Mouse (Mus musculus) NIH3T3 (cell line): Measurements from ENCODE around the gene Thsd7a.
A peak's percentile ranks its signal among the peaks of the same experiment; 100 is the strongest.

ENCODE experiments used
- DNase-seq: peaks from one replicate; pipeline ENCODE4 v3.0.0-alpha.2; 2012; ENCODE audit warnings: low read depth

Gene Thsd7a

DNA sequence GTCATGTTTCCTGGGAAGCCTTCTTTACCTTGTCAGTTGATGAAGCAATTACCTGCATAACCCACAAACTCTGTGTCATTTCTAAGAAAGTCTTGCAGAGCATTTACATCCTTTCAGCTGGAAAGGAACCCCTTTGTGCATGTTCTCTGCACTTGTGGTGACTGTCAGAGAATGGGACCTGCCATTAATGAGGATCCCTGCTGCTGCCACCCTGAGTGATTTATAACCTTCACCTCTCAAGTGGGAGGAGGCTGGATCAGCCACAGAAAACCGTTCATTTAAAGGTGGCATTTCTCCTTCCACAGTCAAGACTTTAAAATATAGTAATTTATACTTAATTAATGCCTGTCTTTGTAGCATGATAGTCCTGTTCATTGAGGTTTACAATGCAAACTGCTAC lies 99.6 kb downstream of the Thsd7a start:
- DNase-seq: no peak

DNA sequence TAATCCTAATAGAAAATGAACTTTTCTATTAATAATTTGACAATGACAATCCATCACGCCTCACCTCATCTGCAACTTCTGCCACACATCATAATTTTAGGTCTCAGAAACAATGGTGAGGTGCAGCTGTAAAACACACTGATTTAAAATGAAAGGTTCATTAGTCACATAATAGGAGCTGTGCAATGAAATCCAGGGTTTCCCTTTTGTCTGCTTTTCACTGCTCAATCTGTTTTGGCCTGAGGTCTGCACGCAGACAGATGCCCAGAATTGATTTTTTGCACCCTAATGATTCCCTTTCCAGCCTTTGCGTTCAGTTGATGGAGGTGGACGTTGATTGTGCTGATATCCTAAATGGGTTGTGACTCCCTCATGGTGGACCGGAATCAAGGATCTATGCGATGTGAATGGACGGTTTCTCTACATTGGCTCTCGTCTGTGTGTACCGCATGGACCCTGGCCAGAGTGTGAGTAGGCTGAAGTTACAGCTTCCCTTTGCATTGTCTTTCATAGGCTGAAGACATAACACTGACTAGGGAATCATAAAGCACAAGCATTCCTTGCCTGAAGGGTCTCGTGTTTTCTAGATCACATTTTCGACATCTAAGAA lies 120.5 kb downstream of the Thsd7a start:
- DNase-seq: no peak

DNA sequence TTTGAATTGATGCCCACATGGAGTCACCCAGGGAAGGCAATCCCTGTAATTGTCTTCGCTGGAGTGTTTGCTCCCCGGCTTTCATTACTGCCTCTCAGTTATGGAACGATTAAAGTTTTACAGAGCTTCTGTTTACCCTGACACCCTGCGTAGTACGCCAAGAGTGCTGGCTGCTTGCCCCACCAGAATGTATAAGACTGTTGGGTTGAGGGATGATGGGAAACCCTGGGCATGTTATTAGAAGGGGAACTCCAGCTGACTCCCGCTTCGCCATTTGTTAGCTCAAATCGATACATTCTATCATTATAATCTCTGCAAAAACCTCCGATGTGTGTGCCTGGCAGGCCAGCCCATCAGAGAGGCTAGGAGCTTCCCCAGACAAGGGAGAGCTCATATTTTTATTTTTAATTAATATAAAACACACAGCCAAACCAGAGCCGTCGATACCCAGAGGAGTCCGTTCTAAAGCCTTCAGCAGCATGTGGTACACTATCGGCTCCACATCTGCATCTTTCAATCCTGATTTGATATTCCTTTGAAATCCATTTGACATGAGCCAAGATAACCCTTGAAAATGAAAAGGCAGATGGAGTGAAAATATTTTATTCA lies 142.5 kb downstream of the Thsd7a start:
- no peak for DNase-seq

DNA sequence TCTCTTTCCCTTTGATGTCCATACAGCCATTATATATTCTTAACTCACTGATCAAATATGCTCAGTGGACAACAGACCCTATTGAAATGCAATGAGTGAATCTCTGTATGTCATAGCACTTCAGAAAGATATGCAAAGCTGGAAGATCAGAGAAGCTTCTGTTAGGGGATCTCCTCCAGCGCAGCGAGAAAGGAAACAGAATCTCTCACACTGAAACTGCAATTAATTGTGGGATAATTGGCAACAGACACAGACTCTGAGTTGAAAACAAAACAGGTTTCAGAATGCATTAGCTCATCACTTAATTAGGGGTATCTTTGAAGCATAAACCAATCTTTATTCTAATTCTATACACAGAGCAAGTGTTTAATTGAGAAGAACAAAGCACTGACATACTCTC lies 146.3 kb downstream of the Thsd7a start:
- DNase-seq: no peak

DNA sequence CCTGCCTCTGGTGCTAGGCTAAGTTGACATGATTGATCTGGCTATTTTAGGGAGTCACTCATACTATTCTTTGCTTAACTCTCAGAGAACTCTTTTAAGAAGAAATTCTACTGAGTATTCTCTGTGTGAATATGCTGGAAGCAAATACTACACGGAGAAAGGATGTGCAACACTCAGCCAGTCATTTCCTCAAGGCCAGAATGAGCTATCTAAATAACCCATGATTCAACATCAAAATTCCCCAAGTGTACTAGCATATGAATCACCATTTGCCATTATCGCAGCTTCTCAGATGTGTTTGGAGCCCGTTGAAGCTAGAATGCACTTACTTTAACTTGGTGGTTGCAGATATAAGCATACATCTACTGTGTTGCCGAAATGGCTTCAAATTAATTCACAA lies 147.0 kb downstream of the Thsd7a start:
- peak; percentile 61 for DNase-seq

DNA sequence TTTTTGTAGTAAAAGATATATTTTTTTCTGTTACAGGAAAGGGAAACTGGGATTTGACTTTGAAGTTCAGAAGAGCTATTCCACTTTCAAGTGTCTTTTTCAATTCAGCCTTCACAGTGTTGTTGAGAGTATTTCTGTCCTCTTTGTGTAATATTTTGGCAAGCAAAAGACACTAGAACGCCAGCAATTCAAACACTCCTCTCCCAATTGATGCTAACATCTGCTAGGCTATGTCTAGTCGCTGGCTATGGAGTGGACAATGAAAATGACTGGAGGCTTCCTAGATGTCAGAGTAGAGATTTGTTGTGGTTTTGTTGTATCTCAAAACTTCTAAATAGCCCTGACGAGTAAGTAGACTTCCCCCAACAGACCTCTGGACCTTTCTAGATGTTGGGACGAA lies 164.8 kb downstream of the Thsd7a start:
- DNase-seq: peak; percentile 14

DNA sequence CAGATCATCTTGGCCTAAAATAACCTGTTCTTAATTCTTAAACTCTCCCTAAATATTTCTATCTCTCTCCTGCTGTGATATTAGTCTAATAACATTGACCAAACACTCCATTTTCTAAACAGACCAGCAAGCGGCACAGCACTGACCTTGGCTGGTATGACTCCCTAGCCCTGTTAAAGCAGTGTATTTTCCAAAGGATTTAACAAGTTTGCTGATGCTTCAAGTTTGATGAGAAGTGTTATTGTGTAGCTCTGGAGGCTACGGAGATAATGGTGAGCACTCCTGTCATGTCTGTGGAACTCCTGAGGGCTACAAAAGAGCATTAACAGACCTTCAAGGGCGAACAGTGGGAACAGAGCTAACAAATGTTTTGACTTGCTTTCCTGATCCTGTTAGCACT lies 168.1 kb downstream of the Thsd7a start:
- DNase-seq: no peak

DNA sequence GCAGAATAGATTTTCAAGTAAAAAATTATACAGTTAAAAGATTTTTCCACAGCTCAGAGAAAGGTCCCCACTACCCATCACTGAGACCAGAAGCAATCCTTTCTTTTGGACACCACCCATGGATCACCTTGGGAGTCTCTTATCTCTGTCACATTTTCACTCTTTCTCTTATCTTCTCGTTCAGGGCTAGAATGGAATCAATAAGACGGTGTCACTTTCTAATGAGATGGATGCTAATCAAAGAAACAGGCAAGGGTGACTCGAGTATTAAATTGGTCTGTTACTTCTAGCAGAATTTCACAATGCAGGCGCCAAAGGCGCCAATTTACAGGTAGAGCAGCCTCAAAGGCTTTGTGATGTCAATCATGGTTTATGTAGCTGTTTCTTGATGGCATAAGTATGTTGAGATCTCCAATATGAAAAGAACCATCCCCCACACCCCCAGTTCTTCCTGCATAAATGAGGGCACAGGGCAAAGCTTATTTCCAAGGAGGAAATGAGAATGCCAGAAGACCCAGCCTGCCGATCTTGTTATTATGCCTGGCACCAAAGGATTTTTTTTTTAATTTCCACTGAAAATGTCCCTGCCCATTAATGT lies 173.5 kb downstream of the Thsd7a start:
- DNase-seq: no peak

DNA sequence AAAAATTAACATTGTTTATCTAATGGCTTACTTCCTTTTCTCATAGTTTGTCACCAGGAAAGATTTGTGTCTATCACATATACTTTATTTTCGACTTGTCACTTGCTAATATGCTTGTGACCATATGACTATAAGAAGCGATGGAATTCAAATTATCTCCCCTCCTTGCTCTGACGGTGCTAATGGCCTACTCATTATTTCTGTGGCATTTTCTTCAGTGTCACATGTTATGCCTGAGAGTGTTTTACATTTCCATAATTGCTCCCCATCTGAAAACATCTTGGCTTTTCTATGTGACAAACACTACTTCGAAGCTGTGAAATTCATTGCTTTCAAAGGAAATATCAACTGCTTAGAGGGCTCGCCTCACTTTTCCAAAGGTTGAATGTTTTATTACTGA lies 177.0 kb downstream of the Thsd7a start:
- no peak for DNase-seq

DNA sequence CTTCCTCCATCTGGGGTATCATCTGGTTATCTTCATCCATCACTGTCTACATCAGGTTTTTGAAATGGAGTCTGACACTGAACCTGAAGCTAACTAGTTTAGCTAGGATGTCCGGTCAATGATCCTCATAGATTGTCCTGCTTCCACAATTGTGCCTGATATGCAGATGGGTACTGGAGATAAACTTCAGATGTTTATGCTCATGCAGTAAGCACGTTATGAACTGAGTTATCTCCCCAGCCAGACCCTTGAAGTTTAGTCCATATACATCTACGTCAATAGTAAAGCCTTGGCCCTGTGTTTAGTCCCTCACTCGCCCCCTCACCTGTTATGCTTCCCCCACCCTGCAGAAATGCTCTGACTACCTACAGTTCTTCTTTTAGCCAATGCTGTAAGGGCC lies 184.1 kb downstream of the Thsd7a start:
- DNase-seq: no peak

DNA sequence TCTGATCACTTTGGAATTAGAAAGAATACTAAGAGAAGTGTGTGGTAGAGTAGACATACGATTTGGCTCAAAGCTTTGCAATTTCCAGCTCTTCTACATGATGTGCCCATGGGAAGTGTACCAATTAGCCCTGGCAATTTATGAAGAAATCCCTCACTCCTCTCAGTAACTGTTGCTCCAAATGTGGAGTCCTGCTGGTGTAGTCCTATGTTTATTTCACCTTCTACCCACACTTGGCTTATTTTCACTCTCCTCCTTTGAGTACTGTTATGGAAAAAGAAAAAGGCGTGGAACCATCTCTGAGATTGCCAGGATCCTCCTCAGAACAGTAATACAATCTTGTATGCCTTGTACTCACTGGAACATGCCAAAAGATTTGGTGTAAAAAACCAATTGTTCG lies 186.9 kb downstream of the Thsd7a start:
- no peak for DNase-seq

DNA sequence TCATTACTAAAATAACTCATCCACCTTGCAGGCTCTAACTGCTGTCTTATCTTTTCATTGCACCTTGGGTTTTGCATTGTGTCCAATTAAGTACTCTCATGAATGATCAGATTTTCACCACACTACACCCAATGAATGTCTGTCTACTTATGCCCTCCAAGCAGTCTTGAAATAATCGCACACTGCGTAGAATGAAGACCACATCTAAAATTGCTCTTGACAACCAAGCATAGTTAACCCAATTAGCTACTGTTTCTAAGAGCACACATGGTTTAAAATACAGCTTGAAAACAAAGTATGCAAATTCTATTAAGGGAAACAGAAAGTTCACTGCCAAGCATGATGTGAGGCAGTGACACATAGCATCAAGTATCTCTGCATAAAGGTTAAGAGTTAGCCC lies 188.7 kb downstream of the Thsd7a start:
- peak; percentile 4 for DNase-seq

DNA sequence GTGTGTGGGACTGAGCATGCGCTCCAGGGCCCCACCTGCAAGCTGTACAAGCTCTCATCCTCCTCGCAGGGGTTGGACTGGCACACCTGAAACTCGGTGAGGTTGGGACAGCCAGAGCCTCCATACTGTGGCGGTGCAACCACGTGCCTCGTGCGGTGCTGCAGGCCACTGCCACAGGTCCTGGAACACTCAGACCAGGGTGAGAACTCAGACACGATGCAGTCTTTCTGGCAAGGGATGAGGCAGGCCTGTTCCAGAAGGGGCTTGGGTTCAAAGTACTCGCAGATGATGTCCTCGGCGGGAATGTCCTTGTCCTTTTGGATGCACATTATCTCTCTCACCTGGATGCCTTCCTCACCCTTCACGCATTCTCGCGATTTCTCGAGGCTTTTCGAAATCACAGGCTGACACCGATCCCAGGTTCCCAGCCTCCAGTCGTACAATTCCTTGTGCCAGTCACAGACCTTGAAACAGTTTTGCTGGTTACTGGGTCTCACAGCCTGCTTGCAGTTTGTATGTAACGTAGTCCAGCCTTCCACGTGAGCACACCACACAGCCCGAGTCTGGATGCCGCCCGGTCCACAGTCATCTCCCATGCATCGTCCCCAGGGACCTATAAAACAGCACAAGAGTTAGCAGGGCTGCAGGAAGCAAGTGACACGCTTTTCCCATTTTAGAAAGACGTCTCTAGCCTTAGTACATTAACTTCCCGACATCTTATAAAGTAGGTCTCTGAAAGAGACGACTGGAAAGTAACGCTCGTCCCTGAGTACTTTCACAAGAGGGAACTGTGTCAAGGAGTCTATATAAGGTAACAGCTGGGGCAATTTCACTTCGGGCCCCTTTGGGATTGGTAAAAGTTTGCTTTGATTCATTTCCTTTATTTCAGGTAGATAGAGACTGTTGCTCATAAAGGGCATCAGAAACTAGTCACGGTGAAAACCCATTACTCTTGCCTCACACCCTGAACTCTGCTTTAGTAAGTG lies 193.8 kb downstream of the Thsd7a start:
- DNase-seq: no peak

DNA sequence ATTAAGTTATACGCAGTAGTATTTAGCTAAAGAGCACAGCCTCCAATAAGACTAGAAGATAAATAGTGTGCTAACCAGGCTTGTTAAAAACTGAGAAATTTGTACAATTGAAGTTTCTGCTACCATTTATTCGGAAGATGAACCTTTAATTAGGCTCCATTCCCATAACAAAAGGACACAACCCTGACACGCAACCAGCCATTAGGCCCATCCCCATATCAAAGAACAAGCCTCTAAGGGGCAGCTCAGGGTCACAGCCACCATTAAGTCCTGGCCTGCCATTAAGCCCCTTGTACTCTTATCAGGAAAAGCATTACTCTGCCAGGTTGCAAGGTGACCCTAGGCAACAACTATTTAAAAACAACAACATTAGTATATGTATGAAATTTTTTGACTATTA lies 198.0 kb downstream of the Thsd7a start:
- DNase-seq: no peak

DNA sequence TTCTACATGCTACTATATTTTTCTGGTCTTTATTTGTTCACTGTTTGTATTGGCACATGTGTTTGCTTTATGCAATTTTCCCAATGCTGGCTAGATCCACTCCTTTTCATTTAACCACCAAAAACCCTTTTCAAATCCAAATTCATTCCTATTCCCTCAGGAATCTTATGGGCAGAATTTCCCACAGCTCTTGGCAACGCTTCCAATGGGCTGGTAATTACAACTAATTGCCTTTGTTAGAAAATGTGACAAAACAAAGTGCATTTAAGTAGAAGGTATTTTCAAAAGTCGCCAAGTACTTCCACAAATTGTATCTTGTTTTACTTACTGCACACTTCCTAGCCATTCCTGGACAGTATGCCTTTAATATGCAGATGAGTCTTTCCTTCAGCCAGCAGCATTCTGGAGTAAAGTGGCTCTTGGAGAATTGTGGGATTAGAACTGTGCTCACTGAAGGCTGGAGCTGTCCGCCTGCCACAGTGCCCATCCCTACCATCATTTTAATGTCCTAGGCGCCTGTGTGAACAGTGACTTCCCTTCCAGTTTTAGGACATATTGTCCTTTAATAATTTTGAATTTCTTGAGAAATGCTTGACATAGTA lies 199.1 kb downstream of the Thsd7a start:
- peak; percentile 36 for DNase-seq

DNA sequence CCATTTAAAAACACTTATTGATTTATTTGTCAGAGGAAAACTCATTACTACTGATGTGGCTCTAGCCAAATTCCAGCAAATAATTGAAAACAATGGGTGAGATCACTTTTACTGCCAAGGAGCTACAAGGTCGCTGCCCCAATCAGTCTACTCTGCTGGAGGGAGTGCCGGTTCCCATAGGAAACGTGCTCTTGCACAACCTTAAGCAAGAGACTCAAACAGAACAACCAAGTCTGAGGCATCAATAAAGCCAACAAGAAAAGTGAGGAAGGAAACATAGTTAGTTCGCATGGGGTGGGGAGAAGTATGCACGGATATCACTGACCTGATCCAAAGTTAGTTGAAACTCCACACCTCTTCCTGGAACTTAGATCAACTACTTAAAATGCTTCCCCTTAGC lies 205.1 kb downstream of the Thsd7a start:
- DNase-seq: peak; percentile 52

DNA sequence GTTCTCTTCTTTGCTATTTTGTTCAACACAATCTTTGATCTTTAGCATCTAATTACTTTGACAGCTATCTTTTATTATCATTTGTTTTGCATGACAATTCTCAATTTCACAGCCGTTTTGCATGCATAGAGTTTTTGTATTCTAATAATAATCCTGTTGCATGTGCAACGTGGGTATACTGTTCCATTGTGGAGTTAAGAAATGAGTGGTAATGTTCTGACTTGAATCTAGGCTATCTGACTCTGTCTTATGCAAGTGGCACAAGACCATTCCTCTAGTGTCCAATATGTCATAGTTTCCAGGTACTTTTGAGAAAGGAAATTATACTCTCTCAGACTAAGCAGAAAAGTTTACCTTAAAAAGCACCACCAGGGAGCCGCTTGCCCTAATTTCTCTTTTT lies 206.7 kb downstream of the Thsd7a start:
- no peak for DNase-seq

DNA sequence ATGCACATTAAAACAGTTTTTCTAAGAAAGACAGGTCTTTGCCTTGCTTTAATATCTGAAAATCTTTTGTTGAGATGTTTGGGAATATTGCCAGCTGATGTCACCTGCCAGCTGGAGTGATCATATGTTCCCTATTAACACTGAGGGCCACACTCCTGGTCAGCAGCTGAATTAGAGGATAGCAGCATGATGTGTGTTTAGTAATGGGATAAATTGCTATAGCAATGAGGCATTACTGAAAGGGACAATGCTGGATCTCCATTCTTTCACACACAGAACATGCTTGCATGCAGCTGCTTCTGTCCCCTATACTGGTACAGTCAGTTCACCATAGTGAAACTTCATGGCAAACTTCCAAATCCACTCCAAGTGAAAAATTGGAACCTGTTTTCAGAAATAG lies 230.1 kb downstream of the Thsd7a start:
- DNase-seq: peak; percentile 38

DNA sequence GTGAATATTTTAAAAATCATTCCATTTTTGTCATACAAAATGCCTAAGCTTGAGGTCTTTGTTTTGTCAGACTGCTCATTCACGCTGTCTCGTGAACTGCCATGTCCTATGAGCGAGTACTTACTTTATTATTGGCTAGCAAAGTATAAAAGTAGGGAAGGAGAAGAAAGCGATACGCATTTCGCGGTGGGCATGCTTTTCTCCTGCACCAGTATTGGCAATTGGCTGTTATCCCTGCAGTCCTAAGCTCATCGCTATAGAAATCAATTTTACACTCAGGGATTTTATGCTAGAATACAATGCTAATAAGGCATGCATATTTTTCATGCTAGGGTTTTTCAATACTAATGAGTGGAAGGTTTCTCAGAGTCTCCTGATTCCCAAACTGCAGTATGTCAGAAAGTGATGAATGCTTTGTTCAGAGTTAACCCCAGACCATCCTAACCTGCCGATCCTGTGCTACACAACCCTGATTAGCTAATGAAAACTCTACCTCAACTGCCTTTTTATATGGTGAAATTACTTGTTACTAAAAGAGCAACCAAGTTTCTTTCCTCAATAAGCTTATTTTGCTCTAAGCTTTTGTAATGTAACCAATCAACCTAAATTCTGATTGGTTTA lies 230.8 kb downstream of the Thsd7a start:
- DNase-seq: no peak

DNA sequence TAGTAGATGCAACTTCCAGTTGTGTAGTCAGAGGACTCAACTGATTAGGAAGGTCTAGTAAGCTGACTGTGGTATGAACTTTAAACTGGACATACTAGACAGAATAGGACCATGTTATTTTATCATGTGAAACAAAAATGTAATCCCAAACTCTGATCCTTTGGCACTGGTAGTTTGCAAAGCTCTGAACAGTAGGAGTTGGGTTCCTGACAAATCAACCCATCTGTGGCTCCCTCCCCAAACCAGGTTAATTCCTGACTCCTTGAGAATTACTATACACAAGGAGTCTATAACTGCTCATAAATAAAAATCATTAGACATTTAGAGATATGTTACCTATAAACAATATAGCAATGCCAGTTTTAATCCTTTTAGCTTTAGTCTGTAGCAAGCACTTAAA lies 231.5 kb downstream of the Thsd7a start:
- DNase-seq: no peak

DNA sequence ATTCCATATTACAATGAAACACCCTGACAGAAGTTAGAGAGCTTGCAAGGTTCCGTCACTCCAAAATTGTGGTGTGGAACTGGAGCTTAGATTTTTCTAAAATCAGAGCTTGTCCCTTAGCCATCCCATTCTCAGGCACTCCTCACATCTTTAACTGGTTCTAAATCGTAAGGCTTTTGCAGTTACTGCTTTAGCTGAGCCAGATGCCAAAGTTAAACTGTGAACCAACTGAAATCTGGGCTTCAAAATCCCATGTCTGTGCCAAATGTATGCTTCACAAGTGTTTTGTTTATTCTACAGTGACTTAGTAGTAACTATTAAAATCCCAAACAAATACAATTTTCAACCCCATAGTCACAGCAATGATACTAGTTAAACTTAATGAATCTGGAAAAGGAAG lies 242.3 kb downstream of the Thsd7a start:
- DNase-seq: peak; percentile 49

DNA sequence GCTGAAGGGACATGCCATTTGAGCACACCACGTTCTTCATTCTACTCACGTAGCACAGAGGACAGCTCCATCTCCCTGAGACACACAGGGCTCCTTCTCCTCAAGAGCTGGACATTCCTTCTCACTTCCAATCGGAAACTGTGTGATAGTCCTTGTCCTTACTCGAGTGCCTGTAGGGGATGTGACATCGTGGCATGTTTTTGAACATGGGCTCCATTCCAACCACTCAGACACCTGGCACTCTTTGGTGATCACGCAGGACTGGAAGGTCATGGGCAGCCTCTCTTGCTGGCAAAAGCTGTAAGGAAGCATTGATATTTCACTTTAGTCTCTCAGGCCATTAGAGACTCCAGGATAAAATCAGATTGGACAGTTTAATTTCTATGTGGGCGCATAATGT lies 245.3 kb downstream of the Thsd7a start:
- no peak for DNase-seq
